Mouse (Mus musculus): ENCODE results near the gene Gxylt1. TPM values are rescaled to one million over a fixed set of nuclear protein-coding genes. Genes with fewer than 3 reads are reported as not detected.
A peak's percentile ranks its signal among the peaks of the same experiment; 100 is the strongest.
"Not testable (repeated sequence)": the region's sequence is repeated elsewhere in the genome, so short reads cannot be mapped to it uniquely, and the experiment has no call there.

The Gxylt1 gene
- polyA plus RNA-seq (2011; ENCODE audit: insufficient read depth, insufficient read length, low read depth, missing spikeins): 35.7 and 39.1 TPM in 2 replicates

DNA sequence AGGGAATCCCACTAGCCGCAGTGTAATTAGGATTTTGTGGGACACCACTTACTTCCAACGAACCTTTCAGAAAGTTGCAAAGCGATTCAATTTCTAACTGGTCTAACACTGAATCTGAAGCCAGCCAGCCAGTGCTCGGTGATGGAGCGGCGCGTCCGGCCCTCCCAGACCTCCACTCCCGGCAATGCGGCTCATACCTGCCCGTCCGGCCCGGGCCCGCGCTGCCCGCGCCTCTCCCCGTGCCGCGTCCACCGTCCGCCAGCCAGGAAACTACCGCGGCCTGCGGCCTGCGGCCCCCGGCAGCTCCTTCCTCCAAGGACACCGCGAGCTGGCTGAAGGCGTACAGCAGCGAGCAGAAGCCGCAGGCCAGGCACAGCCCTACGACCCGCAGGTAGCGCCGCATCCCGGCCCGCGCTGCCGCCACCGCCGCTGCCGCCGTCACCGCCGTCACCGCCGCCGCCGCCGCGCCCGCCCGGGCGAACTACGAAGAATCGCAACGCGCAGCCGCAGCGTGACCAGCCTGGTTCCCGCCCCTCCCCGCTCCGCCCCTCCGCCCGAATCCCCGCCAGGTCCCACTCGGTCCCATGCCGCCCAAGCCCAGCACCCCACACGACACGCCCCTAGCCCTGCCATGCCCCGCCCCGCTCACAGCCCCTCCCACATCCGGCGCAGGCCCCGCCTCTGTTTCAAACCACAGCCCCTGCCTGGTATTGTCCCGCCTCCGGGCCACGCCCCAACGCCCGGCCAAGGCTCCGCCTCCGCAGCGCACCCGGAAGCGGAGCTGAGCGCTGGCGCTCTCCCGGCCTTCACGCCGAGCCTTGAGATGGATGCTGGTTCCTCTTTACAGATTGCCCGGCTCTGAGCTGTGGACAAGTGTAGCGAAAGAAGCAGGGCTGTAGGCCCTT lies at the start of gene Gxylt1:
Gxylt1 (minus strand) TSS at position 501 of the 905 bp plus-strand sequence.
- H3K9ac ChIP-seq (ENCODE audit: low read depth, poor library complexity, severe bottlenecking): peak within 1 kb of the TSS; percentile 81
- no peak within 1 kb of the TSS for H3K27ac ChIP-seq (ENCODE audit: insufficient read depth, low read length)
- H3K36me3 ChIP-seq (ENCODE audit: control insufficient read depth, insufficient read depth, low read length, poor library complexity, severe bottlenecking): no peaks in the 10 kb centered on the region

DNA sequence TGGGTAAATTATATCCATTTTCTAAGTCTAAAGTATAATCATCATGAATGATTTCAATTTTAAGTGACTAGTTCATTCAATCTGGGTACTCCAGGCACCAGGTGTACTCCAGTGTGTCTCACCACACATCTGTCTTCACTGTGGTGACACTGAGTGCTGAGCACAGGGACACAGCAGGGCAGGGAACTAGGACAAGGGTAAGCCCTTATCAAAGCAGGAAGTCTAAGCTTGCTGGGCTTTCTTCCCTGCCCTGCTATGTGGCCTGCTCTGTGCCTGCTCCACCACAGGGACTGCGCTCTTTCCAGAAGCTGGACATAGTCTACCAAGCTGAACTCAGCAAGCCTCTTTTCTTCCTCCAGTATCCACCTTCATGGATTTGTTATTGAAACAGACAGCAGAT lies 43.8 kb upstream of the Gxylt1 start:
- Histone ChIP-seq H3K36me3 (ENCODE audit: control insufficient read depth, insufficient read depth, low read length, poor library complexity, severe bottlenecking) (no peaks in the 10 kb centered on the region), H3K4me3 (ENCODE audit: low read depth, low read length) (no peak overlapping the region), H3K4me1 (ENCODE audit: control insufficient read depth, insufficient read depth, low read length) (no peaks in the 10 kb centered on the region), H3K27me3 (ENCODE audit: control insufficient read depth, insufficient read depth, low read length, poor library complexity, severe bottlenecking) (no peaks in the 10 kb centered on the region), H3K27ac (ENCODE audit: insufficient read depth, low read length) (no peak overlapping the region), H3K9ac (ENCODE audit: low read depth, poor library complexity, severe bottlenecking) (no peak overlapping the region), H3K9me3 (replicated peaks; ENCODE audit: control insufficient read depth, insufficient read depth, low read length, poor library complexity, severe bottlenecking) (no peaks in the 10 kb centered on the region)
- TF ChIP-seq CTCF (IDR thresholded peaks at IDR 0.05; ENCODE audit: low read depth, low read length): no peak
- TF ChIP-seq POLR2A (IDR thresholded peaks at IDR 0.05; ENCODE audit: insufficient read depth, low read length): no peak
- TF ChIP-seq EP300 (IDR thresholded peaks at IDR 0.05; ENCODE audit: insufficient read depth, low read depth, low read length): no peak

More for the DNA sequence above, at the start of gene Gxylt1:
- no peaks in the 10 kb centered on the region for H3K9me3 ChIP-seq (replicated peaks; ENCODE audit: control insufficient read depth, insufficient read depth, low read length, poor library complexity, severe bottlenecking)
- peak within 1 kb of the TSS; percentile 93 for H3K4me3 ChIP-seq (ENCODE audit: low read depth, low read length)
- no peaks in the 10 kb centered on the region for H3K4me1 ChIP-seq (ENCODE audit: control insufficient read depth, insufficient read depth, low read length)
- H3K27me3 ChIP-seq (ENCODE audit: control insufficient read depth, insufficient read depth, low read length, poor library complexity, severe bottlenecking): no peaks in the 10 kb centered on the region
- TF ChIP-seq CTCF (IDR thresholded peaks at IDR 0.05; ENCODE audit: low read depth, low read length) (no peak), POLR2A (IDR thresholded peaks at IDR 0.05; ENCODE audit: insufficient read depth, low read length) (peak; percentile 30)

DNA sequence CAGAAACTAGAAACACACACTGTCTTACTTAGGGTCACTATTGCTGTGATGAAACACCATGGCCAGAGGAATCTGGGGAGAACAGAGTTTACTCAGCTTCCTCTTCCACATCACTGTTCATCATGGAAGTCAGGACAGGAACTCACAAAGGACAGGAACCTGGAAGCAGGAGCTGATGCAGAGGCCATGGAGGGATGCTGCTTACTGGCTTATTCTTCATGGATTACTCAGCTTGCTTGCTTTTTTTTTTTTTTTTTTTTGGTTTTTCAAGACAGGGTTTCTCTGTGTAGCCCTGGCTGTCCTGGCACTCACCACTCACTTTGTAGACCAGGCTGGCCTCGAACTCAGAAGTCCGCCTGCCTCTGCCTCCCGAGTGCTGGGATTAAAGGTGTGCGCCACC lies 35.3 kb upstream of the Gxylt1 start:
- H3K27me3 ChIP-seq (ENCODE audit: control insufficient read depth, insufficient read depth, low read length, poor library complexity, severe bottlenecking); H3K9ac ChIP-seq (ENCODE audit: low read depth, poor library complexity, severe bottlenecking); H3K4me3 ChIP-seq (ENCODE audit: low read depth, low read length): not testable (repeated sequence)

DNA sequence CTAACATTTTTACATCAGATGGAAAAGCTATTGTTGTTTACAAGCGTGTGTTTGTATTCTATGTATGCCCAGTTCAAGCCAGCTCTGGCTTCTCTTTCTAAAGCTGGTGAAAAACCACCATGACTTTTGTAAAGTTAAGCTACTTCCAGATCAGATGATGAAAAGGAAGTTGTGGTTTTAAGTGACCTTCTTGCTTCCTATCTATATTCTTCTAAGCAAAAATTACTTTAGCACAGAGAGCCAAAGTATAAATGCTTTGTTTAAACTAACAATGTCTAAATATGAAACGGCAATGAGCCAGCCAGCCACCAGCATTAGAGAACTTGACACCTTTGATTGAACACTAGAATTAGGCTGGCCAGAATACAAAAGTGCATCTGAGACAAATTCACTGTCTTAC lies 23.2 kb upstream of the Gxylt1 start:
- TF ChIP-seq EP300 (IDR thresholded peaks at IDR 0.05; ENCODE audit: insufficient read depth, low read depth, low read length) (no peak), POLR2A (IDR thresholded peaks at IDR 0.05; ENCODE audit: insufficient read depth, low read length) (no peak), CTCF (IDR thresholded peaks at IDR 0.05; ENCODE audit: low read depth, low read length) (no peak)

More for the DNA sequence above, 35.3 kb upstream of the Gxylt1 start:
- not testable (repeated sequence) for H3K36me3 ChIP-seq (ENCODE audit: control insufficient read depth, insufficient read depth, low read length, poor library complexity, severe bottlenecking); H3K9me3 ChIP-seq (replicated peaks; ENCODE audit: control insufficient read depth, insufficient read depth, low read length, poor library complexity, severe bottlenecking); H3K4me1 ChIP-seq (ENCODE audit: control insufficient read depth, insufficient read depth, low read length); H3K27ac ChIP-seq (ENCODE audit: insufficient read depth, low read length)

DNA sequence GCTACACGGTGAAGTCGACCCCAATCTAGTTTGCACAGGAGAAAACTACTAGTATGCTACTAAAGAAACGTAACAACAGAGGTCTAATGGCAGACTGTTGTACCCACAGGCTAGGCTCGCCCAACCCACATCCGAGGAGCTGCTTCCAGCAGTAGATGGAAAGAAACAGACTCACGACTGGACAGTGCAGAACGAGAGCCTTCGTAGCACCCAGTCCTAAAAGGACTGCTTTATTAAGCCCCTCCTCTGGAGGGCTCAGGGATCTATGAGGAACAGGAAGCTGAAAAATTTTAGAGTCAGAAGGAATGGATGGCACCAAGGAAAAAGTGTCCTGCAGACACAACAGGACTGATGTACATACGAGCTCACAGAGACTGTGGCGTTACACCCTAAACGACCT lies 19.5 kb upstream of the Gxylt1 start:
- no peak overlapping the region for H3K4me3 ChIP-seq (ENCODE audit: low read depth, low read length)
- no peaks in the 10 kb centered on the region for H3K36me3 ChIP-seq (ENCODE audit: control insufficient read depth, insufficient read depth, low read length, poor library complexity, severe bottlenecking)
- H3K4me1 ChIP-seq (ENCODE audit: control insufficient read depth, insufficient read depth, low read length): no peaks in the 10 kb centered on the region
- no peak overlapping the region for H3K27ac ChIP-seq (ENCODE audit: insufficient read depth, low read length)
- TF ChIP-seq CTCF (IDR thresholded peaks at IDR 0.05; ENCODE audit: low read depth, low read length) (no peak), EP300 (IDR thresholded peaks at IDR 0.05; ENCODE audit: insufficient read depth, low read depth, low read length) (no peak), POLR2A (IDR thresholded peaks at IDR 0.05; ENCODE audit: insufficient read depth, low read length) (no peak)
- H3K27me3 ChIP-seq (ENCODE audit: control insufficient read depth, insufficient read depth, low read length, poor library complexity, severe bottlenecking): no peaks in the 10 kb centered on the region
- H3K9me3 ChIP-seq (replicated peaks; ENCODE audit: control insufficient read depth, insufficient read depth, low read length, poor library complexity, severe bottlenecking): no peaks in the 10 kb centered on the region
- H3K9ac ChIP-seq (ENCODE audit: low read depth, poor library complexity, severe bottlenecking): no peak overlapping the region

More for the DNA sequence above, 23.2 kb upstream of the Gxylt1 start:
- Histone ChIP-seq H3K4me1 (ENCODE audit: control insufficient read depth, insufficient read depth, low read length) (no peaks in the 10 kb centered on the region), H3K36me3 (ENCODE audit: control insufficient read depth, insufficient read depth, low read length, poor library complexity, severe bottlenecking) (no peaks in the 10 kb centered on the region), H3K9me3 (replicated peaks; ENCODE audit: control insufficient read depth, insufficient read depth, low read length, poor library complexity, severe bottlenecking) (no peaks in the 10 kb centered on the region), H3K9ac (ENCODE audit: low read depth, poor library complexity, severe bottlenecking) (no peak overlapping the region), H3K27me3 (ENCODE audit: control insufficient read depth, insufficient read depth, low read length, poor library complexity, severe bottlenecking) (no peaks in the 10 kb centered on the region), H3K27ac (ENCODE audit: insufficient read depth, low read length) (no peak overlapping the region), H3K4me3 (ENCODE audit: low read depth, low read length) (no peak overlapping the region)

DNA sequence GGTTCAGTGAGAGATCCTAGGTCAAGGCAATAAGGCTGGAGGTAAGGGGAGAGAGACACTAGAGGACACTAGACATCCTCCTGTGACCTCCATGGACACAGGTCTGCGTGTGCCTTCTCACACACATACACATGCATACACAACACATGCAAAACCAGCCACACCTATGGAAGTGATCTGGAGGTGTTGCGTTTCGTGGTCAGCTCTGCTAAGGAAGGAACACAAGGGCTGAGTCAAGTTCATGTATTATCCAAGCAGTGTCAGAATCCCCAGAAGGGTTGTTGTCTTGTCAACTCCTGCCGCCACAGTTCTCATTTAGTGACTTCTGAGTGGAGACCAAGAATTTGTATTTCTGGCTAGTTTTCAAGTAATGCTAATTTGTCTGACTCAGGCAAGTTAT lies 13.3 kb upstream of the Gxylt1 start:
- Histone ChIP-seq H3K36me3 (ENCODE audit: control insufficient read depth, insufficient read depth, low read length, poor library complexity, severe bottlenecking) (no peaks in the 10 kb centered on the region), H3K27ac (ENCODE audit: insufficient read depth, low read length) (no peak overlapping the region), H3K4me1 (ENCODE audit: control insufficient read depth, insufficient read depth, low read length) (no peaks in the 10 kb centered on the region), H3K9ac (ENCODE audit: low read depth, poor library complexity, severe bottlenecking) (no peak overlapping the region), H3K4me3 (ENCODE audit: low read depth, low read length) (no peak overlapping the region), H3K27me3 (ENCODE audit: control insufficient read depth, insufficient read depth, low read length, poor library complexity, severe bottlenecking) (no peaks in the 10 kb centered on the region), H3K9me3 (replicated peaks; ENCODE audit: control insufficient read depth, insufficient read depth, low read length, poor library complexity, severe bottlenecking) (no peaks in the 10 kb centered on the region)
- TF ChIP-seq CTCF (IDR thresholded peaks at IDR 0.05; ENCODE audit: low read depth, low read length) (no peak), POLR2A (IDR thresholded peaks at IDR 0.05; ENCODE audit: insufficient read depth, low read length) (no peak), EP300 (IDR thresholded peaks at IDR 0.05; ENCODE audit: insufficient read depth, low read depth, low read length) (no peak)

Measured in ES-Bruce4 (cell line).